Mouse (Mus musculus): ENCODE results near the gene Itgb5. TPM values are rescaled to one million over a fixed set of nuclear protein-coding genes. Genes with fewer than 3 reads are reported as not detected.

Gene Itgb5
- polyA plus RNA-seq (2014; fragmentation: Nextera tagmentation; extraction: Ambion mirVana): 42.4 and 49.8 TPM in 2 replicates

DNA sequence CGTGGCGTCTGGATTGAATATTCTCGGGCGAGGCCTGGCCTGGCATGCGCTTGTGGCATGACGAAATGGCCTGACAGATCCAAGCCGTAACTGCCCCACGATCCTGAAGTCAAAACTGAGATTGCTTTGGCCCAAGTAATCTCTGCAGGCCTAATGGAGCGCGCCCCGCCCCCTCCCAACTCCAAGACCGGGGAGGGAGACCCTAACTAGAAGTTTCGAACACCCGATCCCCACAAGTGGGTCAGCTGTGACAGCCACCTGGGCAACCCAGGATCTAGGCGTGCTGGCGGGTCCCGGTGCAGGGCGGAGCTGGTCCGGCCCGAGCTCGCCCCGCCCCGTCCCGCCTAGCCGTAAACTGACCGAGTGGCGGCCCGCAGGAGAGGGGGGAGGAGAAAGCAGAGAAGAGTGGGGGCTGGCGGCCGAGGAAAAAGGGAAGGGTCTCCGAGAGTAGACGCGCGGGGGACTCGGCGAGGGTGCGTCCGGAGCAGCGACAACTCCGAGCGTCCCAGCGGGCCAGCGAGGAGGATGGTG is at the start of gene Itgb5:
Itgb5 (plus strand) TSS at position 365 of the 531 bp plus-strand sequence.
- H3K9me3 ChIP-seq (replicated peaks; ENCODE audit: control insufficient read depth, low read length): no peaks in the 10 kb centered on the region
- H3K27me3 ChIP-seq (ENCODE audit: control insufficient read depth, insufficient read depth, low read length): peaks cover 2% of the 10 kb centered on the region; the same call in 1 of the 2 replicates
- WGBS (ENCODE audit: insufficient replicate concordance): under 1% methylated on average over 39 of the region's 43 CpGs
- peak within 1 kb of the TSS; percentile 90 for H3K4me3 ChIP-seq (ENCODE audit: low read depth, low read length)
- peak; percentile 79 for ATAC-seq (replicated peaks; ENCODE audit: insufficient number of reproducible peaks, low FRiP score, low TSS enrichment)
- H3K4me2 ChIP-seq: peak within 1 kb of the TSS; percentile 89
- H3K36me3 ChIP-seq (ENCODE audit: control insufficient read depth, insufficient read depth, low read length): no peaks in the 10 kb centered on the region
- H3K27ac ChIP-seq (ENCODE audit: low read depth, low read length): peak within 1 kb of the TSS; percentile 76
- H3K4me1 ChIP-seq (ENCODE audit: control insufficient read depth, insufficient read depth, low read length): peaks cover 24% of the 10 kb centered on the region
- H3K9ac ChIP-seq (ENCODE audit: low read depth, low read length): peak within 1 kb of the TSS; percentile 78

DNA sequence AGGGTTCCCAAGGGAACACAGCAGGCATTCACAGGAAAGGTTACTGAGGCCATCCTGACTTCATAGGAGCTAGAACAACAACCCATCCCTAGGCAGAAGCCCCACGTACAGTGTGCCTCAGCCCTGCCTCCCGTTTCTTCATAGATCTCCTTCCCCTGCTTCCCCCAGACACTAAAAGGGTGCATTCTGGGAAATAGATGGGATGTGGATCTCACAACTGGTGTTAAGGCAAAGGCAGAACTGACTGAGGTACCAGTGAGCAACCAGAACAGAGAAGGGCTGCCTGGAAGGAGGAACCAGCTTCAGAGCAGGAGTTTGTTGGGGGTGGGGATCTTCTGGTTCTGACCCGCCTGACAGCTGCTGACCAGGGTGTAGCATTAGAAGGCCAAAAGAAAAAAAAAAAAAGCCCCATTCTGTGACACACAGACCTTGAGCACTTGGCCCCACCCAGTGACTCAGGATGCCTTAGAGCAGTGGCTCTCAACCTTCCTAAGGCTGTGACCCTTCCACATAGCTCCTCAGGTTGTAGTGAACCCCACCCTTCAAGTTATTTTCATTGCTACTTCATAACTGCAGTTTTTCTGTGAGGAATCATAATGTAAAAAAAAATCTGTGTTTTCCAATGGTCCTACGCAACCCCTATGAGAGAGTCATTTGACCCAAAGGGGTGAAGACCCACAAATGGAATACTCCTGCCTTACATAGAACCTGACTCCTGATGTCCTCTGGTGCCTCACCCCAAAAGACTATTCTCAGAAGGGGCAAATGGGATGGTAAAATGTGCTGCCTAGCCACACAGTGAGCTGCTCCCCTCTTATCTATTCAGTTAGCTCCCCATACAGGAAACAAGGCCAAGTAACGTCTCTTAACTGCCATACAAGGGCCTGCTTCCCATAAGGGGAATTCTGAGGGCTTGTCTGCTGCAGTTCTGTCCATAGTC is 47.4 kb upstream of the Itgb5 start:
- Histone ChIP-seq H3K4me1 (ENCODE audit: control insufficient read depth, insufficient read depth, low read length) (0 out of 2 replicates have a peak, but pooled peaks cover 6% of the 10 kb centered on the region), H3K36me3 (ENCODE audit: control insufficient read depth, insufficient read depth, low read length) (no peaks in the 10 kb centered on the region), H3K9ac (ENCODE audit: low read depth, low read length) (no peak overlapping the region), H3K4me2 (no peak overlapping the region), H3K27ac (ENCODE audit: low read depth, low read length) (no peak overlapping the region), H3K4me3 (ENCODE audit: low read depth, low read length) (no peak overlapping the region), H3K9me3 (replicated peaks; ENCODE audit: control insufficient read depth, low read length) (no peaks in the 10 kb centered on the region), H3K27me3 (ENCODE audit: control insufficient read depth, insufficient read depth, low read length) (no peaks in the 10 kb centered on the region)
- no peak for ATAC-seq (replicated peaks; ENCODE audit: insufficient number of reproducible peaks, low FRiP score, low TSS enrichment)
- 49% methylated on average over 5 of the region's 5 CpGs for WGBS (ENCODE audit: insufficient replicate concordance)

GRCm38 (mm10) chr16:33782729-33783091 is 46.8 kb upstream of the Itgb5 start:
- Histone ChIP-seq H3K4me3 (ENCODE audit: low read depth, low read length) (no peak overlapping the region), H3K9ac (ENCODE audit: low read depth, low read length) (no peak overlapping the region), H3K9me3 (replicated peaks; ENCODE audit: control insufficient read depth, low read length) (no peaks in the 10 kb centered on the region), H3K27me3 (ENCODE audit: control insufficient read depth, insufficient read depth, low read length) (no peaks in the 10 kb centered on the region), H3K36me3 (ENCODE audit: control insufficient read depth, insufficient read depth, low read length) (no peaks in the 10 kb centered on the region), H3K27ac (ENCODE audit: low read depth, low read length) (no peak overlapping the region), H3K4me2 (no peak overlapping the region), H3K4me1 (ENCODE audit: control insufficient read depth, insufficient read depth, low read length) (0 out of 2 replicates have a peak, but pooled peaks cover 6% of the 10 kb centered on the region)
- no peak for ATAC-seq (replicated peaks; ENCODE audit: insufficient number of reproducible peaks, low FRiP score, low TSS enrichment)
- WGBS (ENCODE audit: insufficient replicate concordance): 85% methylated on average over 1 of the region's 1 CpGs

GRCm38 (mm10) chr16:33784547-33784946 is 44.9 kb upstream of the Itgb5 start:
- WGBS (ENCODE audit: insufficient replicate concordance): 71% methylated on average over 1 of the region's 1 CpGs
- Histone ChIP-seq H3K4me3 (ENCODE audit: low read depth, low read length) (no peak overlapping the region), H3K4me1 (ENCODE audit: control insufficient read depth, insufficient read depth, low read length) (0 out of 2 replicates have a peak, but pooled peaks cover 6% of the 10 kb centered on the region), H3K27ac (ENCODE audit: low read depth, low read length) (no peak overlapping the region), H3K9me3 (replicated peaks; ENCODE audit: control insufficient read depth, low read length) (no peaks in the 10 kb centered on the region), H3K36me3 (ENCODE audit: control insufficient read depth, insufficient read depth, low read length) (no peaks in the 10 kb centered on the region), H3K27me3 (ENCODE audit: control insufficient read depth, insufficient read depth, low read length) (no peaks in the 10 kb centered on the region), H3K4me2 (no peak overlapping the region), H3K9ac (ENCODE audit: low read depth, low read length) (no peak overlapping the region)
- ATAC-seq (replicated peaks; ENCODE audit: insufficient number of reproducible peaks, low FRiP score, low TSS enrichment): no peak

- no peaks in the 10 kb centered on the region for H3K27me3 ChIP-seq (ENCODE audit: control insufficient read depth, insufficient read depth, low read length)
- H3K36me3 ChIP-seq (ENCODE audit: control insufficient read depth, insufficient read depth, low read length): no peaks in the 10 kb centered on the region
- no peak overlapping the region for H3K27ac ChIP-seq (ENCODE audit: low read depth, low read length)
- no peak overlapping the region for H3K4me3 ChIP-seq (ENCODE audit: low read depth, low read length)
- no peak overlapping the region for H3K4me2 ChIP-seq
- ATAC-seq (replicated peaks; ENCODE audit: insufficient number of reproducible peaks, low FRiP score, low TSS enrichment): no peak
- no peaks in the 10 kb centered on the region for H3K9me3 ChIP-seq (replicated peaks; ENCODE audit: control insufficient read depth, low read length)
- H3K9ac ChIP-seq (ENCODE audit: low read depth, low read length): no peak overlapping the region
- H3K4me1 ChIP-seq (ENCODE audit: control insufficient read depth, insufficient read depth, low read length): 0 out of 2 replicates have a peak, but pooled peaks cover 6% of the 10 kb centered on the region
- 67% methylated on average over 8 of the region's 8 CpGs for WGBS (ENCODE audit: insufficient replicate concordance)
These were observed 44.3 kb upstream of the Itgb5 start for GRCm38 (mm10) chr16:33785092-33785704.

DNA sequence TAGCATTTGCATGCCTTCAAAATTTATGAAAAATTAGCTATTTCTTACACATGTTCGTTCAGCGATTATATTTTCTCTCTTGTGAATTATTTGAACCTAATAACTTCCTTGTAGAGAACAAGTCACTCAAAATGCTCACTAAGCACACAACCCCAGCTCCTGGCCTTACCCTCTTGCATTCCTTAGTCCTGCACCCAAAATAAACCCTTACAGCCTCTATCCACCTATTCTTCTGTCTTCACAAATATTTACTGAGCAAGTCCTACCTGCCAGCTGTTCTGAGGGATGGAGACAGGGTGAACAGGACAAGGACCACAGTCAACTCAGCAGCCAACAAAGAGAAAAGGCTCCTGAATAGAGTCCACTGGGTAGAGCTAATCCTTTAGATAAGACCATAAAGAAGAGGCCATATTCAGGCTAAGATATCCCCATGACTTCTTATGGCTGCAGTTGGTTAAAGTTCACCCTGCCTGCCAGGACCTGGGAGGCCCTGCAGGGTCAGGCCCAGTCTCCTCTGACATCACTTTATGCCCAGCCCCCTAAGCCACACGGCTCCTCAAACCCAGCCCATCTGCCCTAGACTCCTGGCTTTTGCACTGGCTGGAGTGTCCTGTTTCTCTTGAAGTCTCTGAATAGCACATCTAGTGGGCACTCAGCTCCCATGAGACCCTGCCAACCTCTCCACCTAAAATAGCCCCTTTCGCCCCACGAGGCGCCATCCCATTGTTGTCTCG is 42.6 kb upstream of the Itgb5 start:
- no peak overlapping the region for H3K4me2 ChIP-seq
- 66% methylated on average over 7 of the region's 7 CpGs for WGBS (ENCODE audit: insufficient replicate concordance)
- no peak for ATAC-seq (replicated peaks; ENCODE audit: insufficient number of reproducible peaks, low FRiP score, low TSS enrichment)
- no peak overlapping the region for H3K27ac ChIP-seq (ENCODE audit: low read depth, low read length)
- no peak overlapping the region for H3K4me3 ChIP-seq (ENCODE audit: low read depth, low read length)
- H3K36me3 ChIP-seq (ENCODE audit: control insufficient read depth, insufficient read depth, low read length): no peaks in the 10 kb centered on the region
- 0 out of 2 replicates have a peak, but pooled peaks cover 6% of the 10 kb centered on the region for H3K4me1 ChIP-seq (ENCODE audit: control insufficient read depth, insufficient read depth, low read length)
- H3K9ac ChIP-seq (ENCODE audit: low read depth, low read length): no peak overlapping the region
- no peaks in the 10 kb centered on the region for H3K9me3 ChIP-seq (replicated peaks; ENCODE audit: control insufficient read depth, low read length)
- no peaks in the 10 kb centered on the region for H3K27me3 ChIP-seq (ENCODE audit: control insufficient read depth, insufficient read depth, low read length)

DNA sequence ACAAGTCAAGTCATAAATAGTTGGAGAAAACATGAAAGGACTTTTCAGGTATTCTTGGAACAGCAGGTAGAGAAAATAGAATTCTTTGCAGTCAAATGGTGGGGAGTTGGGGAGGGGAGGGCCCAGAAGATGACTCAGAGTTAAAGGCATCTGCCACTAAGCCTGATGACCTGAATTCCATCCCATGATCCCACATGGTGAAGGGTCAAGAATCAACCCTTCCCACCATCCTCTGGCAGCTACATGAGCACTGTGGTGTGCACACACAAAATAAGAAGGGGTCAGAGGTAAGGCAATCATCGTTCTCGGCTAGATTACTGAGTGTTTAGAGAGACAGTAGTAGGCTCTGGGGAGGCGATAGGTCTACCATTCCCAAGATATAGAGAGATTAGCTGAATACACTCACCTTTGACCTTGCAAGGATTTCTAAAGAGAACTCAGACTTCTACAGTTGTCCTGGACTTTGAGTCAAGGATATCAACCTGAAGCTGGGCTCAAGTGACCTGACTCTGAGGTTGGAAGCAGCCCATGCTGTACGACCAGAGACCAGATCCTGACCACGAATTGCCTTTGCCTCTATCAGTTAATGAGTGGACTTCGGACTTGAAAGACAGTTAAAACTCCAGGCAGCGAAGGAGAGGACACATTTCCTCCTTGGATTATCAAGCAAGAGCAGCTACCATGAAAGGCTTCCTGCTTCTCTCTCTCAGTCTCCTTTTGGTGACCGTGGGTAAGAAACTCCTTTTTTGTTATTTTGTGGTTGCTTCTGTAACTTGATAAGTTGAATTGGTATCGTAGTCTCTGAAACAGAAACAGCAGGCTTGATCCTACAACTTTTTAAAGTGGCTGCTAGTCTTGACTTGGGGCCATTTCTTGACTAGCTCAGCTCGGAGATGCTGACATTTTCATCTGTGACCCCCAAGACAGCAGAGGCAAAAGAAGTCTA is 35.3 kb upstream of the Itgb5 start, which contains the start of gene Muc13:
Muc13 (plus strand) TSS at position 192 of the 946 bp plus-strand sequence.
- Histone ChIP-seq H3K9me3 (replicated peaks; ENCODE audit: control insufficient read depth, low read length) (no peaks in the 10 kb centered on the region), H3K27me3 (ENCODE audit: control insufficient read depth, insufficient read depth, low read length) (no peaks in the 10 kb centered on the region), H3K27ac (ENCODE audit: low read depth, low read length) (no peak within 1 kb of the TSS), H3K36me3 (ENCODE audit: control insufficient read depth, insufficient read depth, low read length) (no peaks in the 10 kb centered on the region), H3K9ac (ENCODE audit: low read depth, low read length) (no peak within 1 kb of the TSS), H3K4me3 (ENCODE audit: low read depth, low read length) (no peak within 1 kb of the TSS), H3K4me1 (ENCODE audit: control insufficient read depth, insufficient read depth, low read length) (no peaks in the 10 kb centered on the region), H3K4me2 (no peak within 1 kb of the TSS)
- 64% methylated on average over 10 of the region's 10 CpGs for WGBS (ENCODE audit: insufficient replicate concordance)
- no peak for ATAC-seq (replicated peaks; ENCODE audit: insufficient number of reproducible peaks, low FRiP score, low TSS enrichment)

Measured in heart, embryonic 11.5 days (tissue).